Mouse (Mus musculus): Measurements from ENCODE around the gene Zswim8.

The Zswim8 gene

DNA sequence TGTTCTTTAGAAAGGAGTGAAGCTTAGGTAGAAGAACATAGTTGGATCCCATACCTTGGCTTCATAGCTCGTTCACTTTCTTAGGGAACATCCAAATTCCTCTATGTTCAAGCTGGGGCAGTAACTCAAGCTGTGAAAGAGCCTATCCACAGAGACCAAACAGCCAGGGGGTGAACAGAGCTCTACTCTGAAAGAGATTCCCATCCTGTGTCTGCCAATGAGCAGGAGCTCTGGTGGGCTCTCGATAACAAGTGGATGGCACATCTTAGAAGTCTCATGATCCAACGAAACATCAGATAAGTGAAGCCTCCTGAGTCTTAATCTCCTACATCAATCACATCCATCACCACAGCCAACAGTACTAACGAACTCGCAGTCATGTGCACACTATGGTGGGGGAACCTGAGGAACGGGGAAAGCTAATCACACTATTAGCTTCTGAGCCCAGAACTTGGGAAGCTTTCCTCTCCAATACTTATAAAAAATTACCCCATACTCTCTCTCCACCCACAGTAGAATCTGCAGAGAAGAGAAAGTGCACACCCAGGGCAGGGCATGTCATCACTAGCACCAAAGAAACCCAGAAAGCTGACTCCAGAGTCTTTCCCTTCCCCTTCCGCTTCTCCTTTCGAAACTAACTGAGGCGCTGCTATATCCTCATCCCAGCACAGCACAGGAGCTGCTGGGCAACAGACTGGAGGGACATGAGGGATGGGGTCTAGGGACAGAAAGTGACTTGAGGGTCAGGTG lies 23.7 kb downstream of the Zswim8 start:
- DNase-seq (ENCODE audit: low spot score) = no peak

DNA sequence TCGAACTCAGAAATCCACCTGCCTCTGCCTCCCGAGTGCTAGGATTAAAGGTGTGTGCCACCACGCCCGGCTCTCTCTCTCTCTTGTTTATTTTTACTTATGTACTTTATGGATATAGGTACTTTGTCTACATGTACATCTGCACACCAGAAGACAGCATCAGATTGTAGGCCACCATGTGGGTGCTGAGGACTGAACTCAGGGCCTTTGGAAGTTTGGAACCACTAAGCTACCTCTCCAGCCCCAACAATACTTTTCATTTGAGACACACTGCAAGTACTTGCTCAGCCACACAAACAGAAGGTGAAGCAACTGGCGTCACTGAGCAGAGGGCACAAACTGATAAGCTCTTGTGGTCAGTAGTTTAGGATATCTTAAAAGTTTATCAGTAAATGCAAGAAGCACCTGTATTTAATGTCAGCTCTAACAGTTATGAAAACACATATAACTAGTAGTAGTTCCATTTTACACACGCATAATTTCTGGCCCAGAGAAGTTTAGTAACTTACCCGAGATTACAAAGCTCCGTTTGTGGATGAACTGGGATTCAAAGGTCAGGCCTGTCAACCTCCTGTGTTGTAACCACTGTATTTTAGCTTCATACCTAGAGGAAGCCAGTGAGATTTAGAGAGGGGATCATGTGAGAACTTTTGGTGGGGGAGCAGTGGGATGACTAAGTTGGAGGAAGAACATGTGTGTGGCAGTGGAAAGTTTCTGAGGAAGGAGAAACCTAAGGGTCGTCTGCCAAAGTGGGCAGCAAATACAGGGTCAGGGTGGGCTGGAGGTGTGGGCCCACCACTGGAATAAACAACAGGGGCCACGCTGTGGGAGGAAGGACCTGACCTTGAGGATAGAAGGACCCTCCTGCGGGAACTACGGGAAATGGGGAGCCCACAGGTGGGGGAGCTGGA lies 25.9 kb downstream of the Zswim8 start:
- no peak for DNase-seq (ENCODE audit: low spot score)

DNA sequence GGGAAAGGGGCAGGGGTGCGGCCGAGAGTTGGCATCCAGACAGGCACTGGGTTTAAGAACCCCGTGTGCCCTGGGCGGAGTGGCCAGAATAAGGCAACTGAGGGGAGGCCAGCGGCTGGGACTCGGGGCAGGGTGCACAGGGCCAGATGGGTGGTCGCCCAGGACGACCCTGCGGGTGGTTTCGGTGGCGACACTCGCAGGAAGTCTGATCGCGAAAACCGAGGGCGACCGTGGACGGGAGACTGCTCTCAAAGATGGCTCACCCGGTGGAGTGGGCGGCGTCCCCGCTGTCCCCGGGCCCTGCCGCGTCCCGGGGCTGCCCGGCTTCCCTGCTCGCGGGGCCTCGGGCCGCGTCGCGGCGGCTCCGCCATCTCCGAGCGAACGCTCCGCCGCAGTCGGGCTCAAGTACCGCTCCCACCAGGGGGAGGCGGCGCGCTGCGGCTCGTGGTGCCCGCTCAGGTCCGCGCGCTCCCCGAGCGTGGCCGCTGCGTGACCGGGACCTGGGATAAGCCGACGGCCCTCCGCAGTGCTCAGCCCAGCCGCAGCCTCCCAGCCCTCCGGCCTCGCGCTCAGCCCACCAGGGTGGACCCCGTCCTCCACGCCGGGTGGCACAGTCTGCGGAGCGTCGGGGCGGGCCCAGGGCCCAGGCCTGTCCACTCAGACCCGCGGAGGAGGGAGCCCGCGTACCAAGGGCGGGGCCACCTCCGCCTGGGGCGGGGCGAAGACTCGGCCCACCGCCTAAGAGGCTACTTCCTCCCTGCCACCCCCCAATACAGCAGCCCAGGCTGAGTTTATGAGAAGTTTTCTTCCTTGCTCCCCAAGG lies 26.8 kb downstream of the Zswim8 start, which contains the start of gene Ndst2:
Gene Ndst2 (minus strand): TSS at position 611 of the 823 bp plus-strand sequence.
- peak; percentile 88 for DNase-seq (ENCODE audit: low spot score)

DNA sequence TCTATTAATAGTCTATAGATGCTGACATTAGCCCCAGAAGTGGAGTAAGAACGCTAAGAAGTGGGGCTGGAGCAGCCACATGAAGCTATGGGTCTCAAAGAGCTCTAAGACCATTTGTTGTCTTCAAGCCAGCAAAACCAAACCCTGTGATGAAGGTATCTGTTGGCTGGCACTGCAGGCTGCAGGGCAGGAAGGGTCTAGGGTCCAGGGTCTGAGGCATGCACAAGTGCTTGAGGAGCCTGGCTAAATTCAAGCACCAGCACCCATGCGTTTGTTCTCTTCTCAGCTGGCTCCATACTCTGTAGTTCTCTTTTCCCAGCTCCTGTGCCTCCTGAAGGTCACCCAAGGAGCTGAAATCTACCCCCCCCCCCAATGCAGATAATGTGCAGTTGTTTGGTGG lies 27.7 kb downstream of the Zswim8 start:
- no peak for DNase-seq (ENCODE audit: low spot score)

DNA sequence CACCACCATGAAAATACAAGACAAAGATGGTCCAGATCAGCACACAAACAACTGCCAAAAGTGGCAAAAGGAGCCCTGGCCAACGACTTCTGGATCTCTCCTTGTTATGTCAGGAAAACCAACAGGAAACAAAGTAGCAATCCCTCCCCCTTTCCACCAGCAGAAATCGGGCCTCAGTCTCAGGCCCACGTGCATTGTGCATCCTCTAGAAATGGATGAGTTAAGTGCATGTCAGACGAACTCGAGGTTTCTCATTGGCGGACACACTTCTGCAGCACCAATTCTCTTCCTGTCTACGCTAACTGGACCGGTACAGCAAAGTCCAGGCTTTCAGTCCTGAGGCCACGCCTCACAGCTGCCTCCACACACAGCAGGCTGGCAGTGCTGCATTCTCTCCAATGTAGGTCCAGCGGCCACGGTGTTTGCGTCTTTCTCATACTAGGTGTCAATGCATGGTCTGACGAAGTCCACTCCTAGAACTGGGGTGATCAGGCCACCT lies 28.6 kb downstream of the Zswim8 start:
- no peak for DNase-seq (ENCODE audit: low spot score)

DNA sequence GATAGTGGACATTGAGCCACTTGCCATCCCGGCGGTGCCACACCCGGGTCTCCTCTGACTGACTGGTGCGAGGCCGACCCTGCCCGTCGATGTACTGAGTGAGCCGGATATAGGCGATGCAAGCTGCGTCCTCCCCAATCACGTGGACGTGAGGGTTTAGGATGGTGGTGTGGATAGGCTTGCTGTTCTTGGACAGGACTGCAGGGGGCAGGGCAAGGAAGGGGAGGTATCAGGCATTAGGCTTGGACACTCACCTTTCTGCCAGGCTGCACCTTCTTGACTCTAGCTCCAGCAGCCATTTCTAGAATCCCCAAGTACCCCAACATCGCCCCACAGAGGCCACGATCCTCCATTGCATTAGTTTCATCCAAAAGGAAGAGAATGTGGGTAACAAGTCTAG lies 30.0 kb downstream of the Zswim8 start:
- peak; percentile 74 for DNase-seq (ENCODE audit: low spot score)

DNA sequence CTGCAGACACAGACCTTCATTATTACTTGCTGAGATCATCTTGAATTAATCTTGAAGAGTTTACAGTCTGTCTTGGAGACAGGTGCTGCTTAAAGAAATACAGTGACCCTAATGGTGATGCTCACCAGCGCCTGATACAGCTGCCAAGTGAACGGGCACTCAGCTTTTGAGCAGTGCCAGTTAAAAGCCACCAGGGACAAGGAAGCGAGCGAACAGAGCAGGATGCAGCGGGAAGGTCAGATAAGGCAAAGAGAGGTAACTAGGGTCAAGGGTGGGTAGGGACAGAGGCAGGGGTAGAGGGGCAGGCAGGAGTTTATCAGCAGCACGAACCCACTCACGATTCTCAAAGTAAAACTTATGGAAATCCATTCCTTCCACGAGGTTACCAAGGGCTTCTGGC lies 31.2 kb downstream of the Zswim8 start:
- DNase-seq (ENCODE audit: low spot score) = no peak

DNA sequence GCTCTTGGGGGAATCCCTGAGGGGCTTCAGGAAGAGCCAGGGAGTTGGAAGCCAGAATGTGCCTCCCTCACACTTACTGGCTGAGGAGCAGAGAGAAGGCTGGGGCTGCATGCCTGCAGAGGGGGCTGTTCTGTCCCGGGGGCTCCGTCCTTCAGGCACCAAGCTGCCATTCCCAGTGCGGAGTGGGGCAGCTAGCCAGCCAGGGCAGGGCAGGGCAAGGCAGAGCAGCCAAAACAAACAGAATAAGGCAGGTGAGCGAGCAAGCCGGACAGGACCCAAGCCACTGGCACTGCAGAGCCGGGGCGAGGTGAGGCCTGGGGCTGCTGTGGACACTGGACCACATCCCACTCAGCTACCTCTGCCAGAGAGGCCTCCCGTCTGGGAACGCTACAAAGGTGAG lies 33.9 kb downstream of the Zswim8 start:
- DNase-seq (ENCODE audit: low spot score) = peak; percentile 55

DNA sequence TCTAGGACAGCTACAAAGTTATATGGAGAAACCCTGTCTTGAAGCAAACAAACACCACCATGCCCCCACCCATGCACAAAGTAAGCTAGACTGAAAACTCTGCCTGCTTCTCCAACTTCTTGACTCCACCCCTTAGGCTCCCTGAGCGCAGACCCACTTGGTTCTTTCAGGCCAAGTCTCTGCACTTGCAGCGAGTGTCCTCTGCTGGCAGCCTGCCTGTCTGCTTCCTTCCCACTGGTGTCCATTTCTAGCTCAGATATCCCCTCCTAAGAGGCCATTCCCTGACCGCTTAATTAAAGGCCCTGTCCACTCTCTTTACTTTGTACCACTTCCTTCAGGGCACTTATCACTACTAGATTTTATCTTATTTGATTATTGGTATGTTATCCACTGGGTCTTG lies 36.3 kb downstream of the Zswim8 start:
- DNase-seq (ENCODE audit: low spot score) = no peak

DNA sequence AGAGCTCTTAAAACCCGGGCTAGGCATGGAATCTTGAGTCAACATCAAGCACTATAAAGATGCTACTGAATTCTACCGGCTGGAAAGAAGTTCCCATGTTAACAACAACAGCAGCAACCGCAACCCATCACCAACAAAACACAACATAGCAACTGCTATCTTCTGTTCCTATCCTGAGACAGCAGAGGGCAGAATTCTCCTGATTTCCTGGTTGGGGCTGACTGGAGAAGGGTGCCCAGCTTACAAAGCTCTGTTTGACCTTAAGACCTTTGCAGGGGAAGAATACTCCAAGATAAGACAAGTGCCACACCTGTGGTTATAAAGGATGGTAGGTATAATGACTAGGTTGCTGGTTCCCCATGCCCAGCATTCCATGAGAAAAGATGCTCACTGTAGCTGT lies 39.6 kb downstream of the Zswim8 start:
- no peak for DNase-seq (ENCODE audit: low spot score)

DNA sequence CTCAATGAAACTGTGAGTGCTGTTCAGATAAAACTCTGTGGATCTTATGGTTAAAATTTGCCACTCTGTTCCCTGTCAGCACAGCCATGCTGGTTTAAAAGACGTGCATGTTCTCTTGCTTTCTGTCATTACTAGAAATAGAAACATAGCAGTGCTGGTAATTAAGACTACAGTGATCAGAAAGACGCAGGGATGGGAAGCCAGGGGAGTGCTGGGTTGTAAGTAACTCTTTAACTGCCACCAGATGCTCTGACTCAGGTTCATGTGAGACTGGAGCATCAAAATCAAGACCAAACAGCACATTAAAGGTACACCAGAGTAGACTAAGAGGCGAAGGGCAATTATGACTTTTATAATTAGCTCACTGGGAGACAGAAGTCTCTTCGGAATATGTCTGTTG lies 41.0 kb downstream of the Zswim8 start:
- no peak for DNase-seq (ENCODE audit: low spot score)

DNA sequence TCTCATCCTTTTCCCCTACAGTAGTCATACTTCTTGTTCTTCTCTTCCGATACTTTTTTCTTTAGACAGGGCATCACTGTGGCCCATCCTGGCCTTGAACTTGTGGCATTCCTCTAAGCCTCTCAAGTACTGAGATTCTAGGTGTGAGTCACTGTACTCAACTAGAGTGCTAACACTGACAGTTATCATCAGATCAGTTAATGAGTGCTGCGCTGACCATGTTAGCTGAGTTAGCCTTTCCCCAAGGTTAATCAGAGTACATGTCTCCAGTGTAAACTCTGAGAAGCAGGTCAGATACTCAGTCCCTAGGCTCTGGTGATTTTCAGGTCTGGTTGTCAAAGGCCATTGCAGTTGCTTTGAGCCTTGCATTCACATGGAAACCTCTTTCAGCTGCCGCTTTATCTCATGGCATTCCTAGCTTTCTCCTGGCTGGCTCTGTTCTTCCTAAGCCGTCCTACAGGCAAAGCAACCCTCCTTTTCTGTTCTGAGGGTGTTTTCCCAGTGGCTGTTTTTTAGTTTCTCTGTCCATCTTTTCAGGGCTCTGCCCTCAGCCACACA lies 42.2 kb downstream of the Zswim8 start:
- DNase-seq (ENCODE audit: low spot score) = no peak

DNA sequence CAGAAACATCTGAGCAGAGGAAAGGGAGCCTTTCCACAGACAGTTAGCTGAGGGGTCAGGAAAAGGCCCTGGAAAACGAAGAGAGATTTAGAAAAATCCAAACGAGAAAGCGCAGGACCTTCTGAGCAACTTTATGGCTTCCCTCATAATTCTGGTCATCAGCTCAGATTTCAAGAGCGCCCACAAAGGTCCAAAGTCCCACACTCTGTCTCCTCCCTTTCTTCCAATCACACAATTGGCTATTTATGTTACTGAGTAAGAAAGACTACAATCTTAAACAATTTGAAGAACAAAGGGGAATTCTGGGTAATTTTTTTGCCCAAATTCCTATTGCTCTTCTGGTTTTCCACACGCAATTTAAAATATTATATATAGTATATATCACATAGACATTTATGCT lies 43.2 kb downstream of the Zswim8 start:
- DNase-seq (ENCODE audit: low spot score) = no peak

DNA sequence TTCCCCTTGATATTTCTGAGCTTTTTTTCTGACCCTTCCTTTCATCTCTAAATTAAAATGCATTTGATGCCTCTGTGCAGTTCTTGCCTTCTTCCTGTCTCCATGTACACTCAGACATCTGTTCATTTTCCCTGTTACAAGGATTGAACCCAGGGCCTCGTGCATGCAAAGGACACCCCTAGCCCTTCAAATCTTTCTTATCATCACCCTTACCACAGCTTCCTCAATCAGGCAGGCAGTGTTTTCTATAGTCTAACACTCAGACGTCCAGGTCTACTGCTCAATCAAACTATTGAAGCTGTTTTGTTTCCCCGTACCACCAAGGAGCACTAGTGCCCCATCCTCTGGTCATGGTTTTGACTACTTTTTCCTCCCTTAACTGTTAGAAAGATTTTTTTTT lies 46.4 kb downstream of the Zswim8 start:
- no peak for DNase-seq (ENCODE audit: low spot score)

DNA sequence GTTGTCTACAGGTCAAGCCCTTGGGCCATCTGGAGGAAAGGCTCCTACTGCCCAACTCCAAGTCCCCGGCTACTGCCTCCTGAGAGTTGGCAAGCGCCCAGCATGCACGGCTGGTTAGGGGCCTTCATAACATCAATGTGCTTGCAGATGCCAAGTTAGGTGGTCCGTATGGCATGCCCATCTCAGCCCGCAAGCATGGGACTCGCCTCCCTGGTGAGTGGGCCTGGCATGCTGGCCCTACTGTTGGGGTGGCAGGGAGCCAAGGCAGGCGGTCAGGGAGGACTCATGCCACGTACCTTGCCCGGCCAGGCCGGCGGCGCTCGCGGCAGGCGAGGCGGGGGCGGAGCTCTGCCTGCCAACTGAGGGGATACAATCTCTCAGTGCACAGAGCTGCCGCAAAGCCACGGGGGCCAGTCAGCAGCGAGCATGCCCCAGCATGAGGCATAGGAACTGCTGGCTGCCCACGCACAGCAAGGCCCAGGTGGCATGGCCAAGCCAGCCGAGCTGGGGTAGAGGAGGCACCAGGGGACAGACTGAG lies 50.1 kb downstream of the Zswim8 start:
- peak; percentile 33 for DNase-seq (ENCODE audit: low spot score)

DNA sequence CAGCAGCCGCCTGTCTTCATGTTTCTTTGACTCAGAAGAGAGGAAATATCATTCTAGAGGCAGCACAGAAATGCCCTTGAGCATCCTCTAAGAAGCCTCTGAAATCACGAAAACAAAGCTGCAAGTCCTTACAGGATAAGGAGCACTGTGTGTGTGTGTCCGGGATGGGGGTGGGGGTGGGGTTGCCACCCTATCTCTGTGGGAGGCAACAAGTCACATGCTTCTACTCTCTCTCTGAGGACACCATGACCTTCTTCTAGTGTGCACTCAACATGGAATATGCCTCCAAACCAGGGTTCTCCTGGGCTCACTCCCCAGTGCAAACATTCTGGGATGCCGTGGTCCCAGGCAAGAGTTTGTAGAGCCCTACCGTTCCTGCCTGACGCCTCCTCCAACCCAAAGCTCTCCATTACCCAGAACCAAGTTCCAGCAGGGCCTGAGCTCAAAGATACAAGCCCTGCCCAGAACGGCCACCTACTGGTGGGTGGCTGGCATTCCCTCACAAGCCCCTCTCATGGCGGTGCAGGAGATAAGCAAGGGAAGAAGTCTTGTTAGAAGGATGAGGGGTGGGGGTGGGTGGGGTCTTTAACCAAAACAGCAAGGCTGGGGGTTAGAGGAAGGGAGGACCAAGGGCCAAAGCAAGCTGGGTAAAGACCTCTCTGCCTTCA lies 51.5 kb downstream of the Zswim8 start:
- no peak for DNase-seq (ENCODE audit: low spot score)

DNA sequence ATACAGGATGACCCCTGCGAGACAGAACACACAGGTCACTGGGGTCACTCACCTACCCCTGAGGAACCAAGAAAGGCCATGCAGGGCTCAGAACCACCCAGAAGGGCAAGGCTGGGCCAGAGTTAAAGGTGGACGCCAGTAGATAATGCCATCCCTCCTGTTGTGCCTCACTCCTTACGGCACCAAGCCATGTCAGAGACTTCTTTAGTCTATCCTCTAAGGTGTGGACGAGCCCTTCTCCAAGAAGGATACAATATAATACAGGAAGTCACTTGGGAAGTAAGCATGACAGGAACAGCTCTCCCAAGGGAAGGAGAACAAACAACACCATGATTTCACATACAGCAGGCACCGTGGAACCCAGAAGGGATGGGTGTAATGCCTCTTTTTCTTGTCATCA lies 57.6 kb downstream of the Zswim8 start:
- DNase-seq (ENCODE audit: low spot score) = no peak

DNA sequence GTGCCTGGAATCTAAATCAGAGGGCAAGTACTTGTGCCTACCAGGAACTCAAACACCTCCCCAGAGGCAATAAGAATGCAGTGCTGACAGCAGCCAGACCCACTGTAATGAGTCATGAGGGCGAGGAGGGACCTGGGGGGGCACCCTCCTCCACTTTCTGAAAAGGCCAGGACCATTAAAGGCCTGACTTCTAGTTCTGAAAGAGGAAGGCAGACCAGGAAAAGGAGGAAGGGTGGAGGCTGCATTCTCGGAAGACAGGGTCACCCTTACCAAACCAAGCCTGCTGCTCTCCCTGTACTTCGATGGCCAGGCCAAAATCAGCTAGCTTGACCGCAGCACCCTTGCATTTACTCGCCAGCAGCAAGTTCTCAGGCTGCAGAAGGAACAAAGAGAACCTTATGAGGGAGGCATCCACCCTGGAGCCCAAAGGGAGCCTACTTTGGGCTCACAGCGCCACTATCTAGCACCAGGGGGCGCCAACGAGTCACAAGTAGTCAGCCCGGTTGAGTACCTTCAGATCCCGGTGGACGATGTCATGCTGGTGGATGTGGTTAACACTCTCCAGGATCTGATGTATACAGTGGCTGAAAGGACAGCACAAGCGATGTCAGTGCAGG lies 58.4 kb downstream of the Zswim8 start:
- DNase-seq (ENCODE audit: low spot score) = peak; percentile 91

DNA sequence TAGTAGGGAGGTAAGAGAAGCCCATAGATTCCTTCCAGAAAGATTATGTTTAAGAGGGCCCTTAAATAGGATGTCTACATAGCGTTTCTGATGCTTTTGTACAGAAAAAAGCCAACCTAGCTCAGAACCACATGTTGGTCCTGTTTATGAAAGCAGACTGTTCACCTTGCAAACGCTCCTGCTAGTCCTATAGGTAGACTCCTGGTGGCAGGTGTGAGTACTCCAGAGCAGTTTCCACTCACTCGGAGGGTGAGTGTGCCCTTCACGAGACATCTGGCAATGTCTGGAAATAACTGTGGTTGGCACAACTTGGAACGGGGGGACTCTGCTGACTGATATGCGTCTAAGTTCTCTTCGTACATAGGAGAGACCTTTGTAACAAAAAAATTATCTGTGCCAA lies 60.6 kb downstream of the Zswim8 start:
- no peak for DNase-seq (ENCODE audit: low spot score)

DNA sequence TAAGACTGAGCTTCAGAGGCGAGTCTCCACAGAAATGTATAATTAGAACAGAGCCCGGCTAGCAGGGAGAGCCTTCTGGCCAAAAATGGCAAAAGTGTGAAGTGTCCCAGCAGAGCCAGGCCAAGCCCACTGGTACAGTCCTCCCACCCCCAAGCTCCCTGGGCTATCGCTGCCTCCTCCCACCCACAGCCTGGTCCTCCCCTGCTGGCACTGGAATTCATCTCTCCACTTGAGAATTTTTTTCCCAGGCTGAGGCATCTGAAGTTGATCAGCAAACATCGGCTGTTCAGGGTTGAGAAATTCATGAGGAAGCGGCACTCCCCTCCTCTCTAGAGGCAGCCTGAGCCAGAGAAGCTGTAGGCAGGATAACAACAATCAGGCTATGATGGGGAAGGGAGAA lies 61.2 kb downstream of the Zswim8 start:
- DNase-seq (ENCODE audit: low spot score) = peak; percentile 51

DNA sequence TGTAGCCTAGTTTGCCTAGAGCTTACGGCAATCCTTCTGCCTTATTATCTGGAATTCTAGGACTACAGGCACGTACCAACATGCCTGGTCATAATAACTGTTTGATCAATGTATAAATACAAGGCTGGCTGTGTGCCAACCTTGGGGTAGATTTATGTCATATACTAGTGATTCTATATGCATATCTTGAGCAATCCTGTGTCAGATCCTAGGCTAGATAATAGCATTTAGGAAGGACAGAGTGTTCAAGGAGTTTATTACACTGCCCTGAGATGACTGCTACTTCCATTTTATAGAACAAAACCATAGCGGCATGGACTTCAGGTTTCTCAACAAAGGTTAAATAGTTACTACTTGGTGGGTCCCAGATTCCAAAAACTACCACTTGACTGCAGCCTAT lies 64.6 kb downstream of the Zswim8 start:
- peak; percentile 49 for DNase-seq (ENCODE audit: low spot score)
